Mouse (Mus musculus): ENCODE data around the gene Cdh18. TPM values are rescaled to one million over a fixed set of nuclear protein-coding genes. Genes with fewer than 3 reads are reported as not detected.

The Cdh18 gene
- polyA plus RNA-seq, 1 experiment, result not detected

GRCm38 (mm10) chr15:23448542-23448941 lies 899.7 kb downstream of the Cdh18 start:
- H3K27me3 ChIP-seq (ENCODE audit: control insufficient read depth), result no peaks in the 10 kb centered on the region
- TF ChIP-seq GATA1 (IDR thresholded peaks at IDR 0.05; ENCODE audit: low read length) (no peak), TAL1 (IDR thresholded peaks at IDR 0.05; ENCODE audit: low read length) (no peak)

DNA sequence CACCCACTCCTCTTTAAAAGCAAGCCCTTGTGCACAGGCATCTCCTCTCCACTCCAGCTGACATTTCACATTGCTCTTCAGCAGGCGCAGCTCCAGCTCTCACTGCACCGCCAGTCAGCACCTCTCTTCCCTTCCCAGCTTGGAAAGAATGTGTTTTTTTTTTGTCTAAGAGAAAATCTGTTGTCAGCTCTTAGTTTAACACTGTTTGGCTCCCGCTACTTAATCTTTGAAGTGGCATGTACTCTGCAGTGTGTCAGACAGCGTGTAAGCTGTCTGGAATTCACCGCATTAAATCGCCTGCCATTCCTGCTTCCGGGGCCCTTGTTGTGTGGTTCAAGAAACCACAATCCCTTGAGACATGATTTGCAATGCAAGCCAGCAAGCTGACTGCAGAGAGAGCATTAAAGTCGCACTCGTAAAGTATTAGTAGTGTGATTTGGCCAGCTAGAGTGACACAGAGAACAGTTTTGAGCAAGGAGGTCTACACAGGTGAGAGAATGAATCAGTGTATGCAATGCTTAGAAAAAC lies 903.3 kb downstream of the Cdh18 start:
- Histone ChIP-seq H3K4me1 (ENCODE audit: control insufficient read depth) (no peaks in the 10 kb centered on the region), H3K36me3 (ENCODE audit: control insufficient read depth) (no peaks in the 10 kb centered on the region), H3K4me3 (replicated peaks) (no peak overlapping the region), H3K27me3 (ENCODE audit: control insufficient read depth) (no peaks in the 10 kb centered on the region), H3K9me3 (ENCODE audit: control insufficient read depth, low read length) (peaks cover 2% of the 10 kb centered on the region; the same call in 1 of the 2 replicates)
- TF ChIP-seq TAL1 (IDR thresholded peaks at IDR 0.05; ENCODE audit: low read length) (no peak), GATA1 (IDR thresholded peaks at IDR 0.05; ENCODE audit: low read length) (no peak)

More at GRCm38 (mm10) chr15:23448542-23448941, 899.7 kb downstream of the Cdh18 start:
- H3K36me3 ChIP-seq (ENCODE audit: control insufficient read depth), result no peaks in the 10 kb centered on the region
- H3K4me1 ChIP-seq (ENCODE audit: control insufficient read depth), result no peaks in the 10 kb centered on the region
- no peak overlapping the region for H3K4me3 ChIP-seq (replicated peaks)
- H3K9me3 ChIP-seq (ENCODE audit: control insufficient read depth, low read length), result peaks cover 2% of the 10 kb centered on the region; the same call in 1 of the 2 replicates

- Histone ChIP-seq H3K27me3 (ENCODE audit: control insufficient read depth) (no peaks in the 10 kb centered on the region), H3K36me3 (ENCODE audit: control insufficient read depth) (no peaks in the 10 kb centered on the region), H3K9me3 (ENCODE audit: control insufficient read depth, low read length) (peaks cover 2% of the 10 kb centered on the region; the same call in 1 of the 2 replicates), H3K4me3 (replicated peaks) (no peak overlapping the region), H3K4me1 (ENCODE audit: control insufficient read depth) (no peaks in the 10 kb centered on the region)
- TF ChIP-seq GATA1 (IDR thresholded peaks at IDR 0.05; ENCODE audit: low read length) (no peak), TAL1 (IDR thresholded peaks at IDR 0.05; ENCODE audit: low read length) (no peak)
These were observed 904.5 kb downstream of the Cdh18 start for GRCm38 (mm10) chr15:23453331-23453730.

- H3K4me1 ChIP-seq (ENCODE audit: control insufficient read depth), result no peaks in the 10 kb centered on the region
- H3K9me3 ChIP-seq (ENCODE audit: control insufficient read depth, low read length), result peaks cover 4% of the 10 kb centered on the region
- no peak for TF ChIP-seq TAL1 (IDR thresholded peaks at IDR 0.05; ENCODE audit: low read length)
- no peak for TF ChIP-seq GATA1 (IDR thresholded peaks at IDR 0.05; ENCODE audit: low read length)
- no peak overlapping the region for H3K4me3 ChIP-seq (replicated peaks)
- no peaks in the 10 kb centered on the region for H3K27me3 ChIP-seq (ENCODE audit: control insufficient read depth)
- H3K36me3 ChIP-seq (ENCODE audit: control insufficient read depth), result no peaks in the 10 kb centered on the region
These were observed 906.5 kb downstream of the Cdh18 start for GRCm38 (mm10) chr15:23455344-23455743.

DNA sequence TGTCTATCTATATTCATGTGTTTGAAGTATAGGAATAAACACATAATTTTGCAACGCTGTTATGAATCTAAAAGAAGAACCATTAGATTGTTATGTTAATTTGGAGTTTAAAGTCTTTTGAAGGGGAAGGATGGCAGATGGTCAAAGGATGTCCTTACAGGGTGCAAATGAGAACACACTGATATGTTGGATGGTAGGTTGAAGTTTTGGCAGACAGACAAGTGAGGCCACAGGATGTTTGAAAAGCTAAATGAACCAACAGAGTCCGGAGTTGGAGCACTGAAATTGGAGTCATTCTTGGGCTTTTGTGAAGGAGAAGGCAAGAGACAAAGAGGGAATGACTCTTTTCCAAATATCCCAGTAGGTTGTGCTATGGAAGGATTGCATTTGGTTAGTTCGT lies 908.6 kb downstream of the Cdh18 start:
- Histone ChIP-seq H3K27me3 (ENCODE audit: control insufficient read depth) (no peaks in the 10 kb centered on the region), H3K36me3 (ENCODE audit: control insufficient read depth) (no peaks in the 10 kb centered on the region)
- TF ChIP-seq GATA1 (IDR thresholded peaks at IDR 0.05; ENCODE audit: low read length), result no peak
- TF ChIP-seq TAL1 (IDR thresholded peaks at IDR 0.05; ENCODE audit: low read length), result no peak

GRCm38 (mm10) chr15:23470527-23471475 lies 922.0 kb downstream of the Cdh18 start:
- TF ChIP-seq GATA1 (IDR thresholded peaks at IDR 0.05; ENCODE audit: low read length) (no peak), TAL1 (IDR thresholded peaks at IDR 0.05; ENCODE audit: low read length) (no peak)

More for the DNA sequence above, 908.6 kb downstream of the Cdh18 start:
- Histone ChIP-seq H3K9me3 (ENCODE audit: control insufficient read depth, low read length) (peaks cover 2% of the 10 kb centered on the region), H3K4me3 (replicated peaks) (no peak overlapping the region), H3K4me1 (ENCODE audit: control insufficient read depth) (no peaks in the 10 kb centered on the region)

DNA sequence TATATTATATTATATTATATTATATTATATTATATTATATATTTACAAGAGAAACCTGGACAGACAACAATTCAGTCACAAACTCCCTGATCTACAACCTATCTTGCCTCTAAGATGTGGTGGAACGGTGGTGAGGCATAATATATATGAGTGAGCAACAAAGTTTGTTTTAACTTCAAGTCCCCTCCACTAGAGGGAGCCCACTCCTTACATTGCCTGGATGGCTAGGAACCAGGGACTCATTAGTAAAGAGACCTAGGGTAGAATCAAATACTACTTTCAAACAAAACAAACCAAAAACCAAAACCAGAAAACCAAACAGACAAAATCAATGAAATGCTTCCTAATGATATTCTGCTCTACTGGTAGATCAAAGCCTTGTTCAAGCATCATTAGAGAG lies 937.5 kb downstream of the Cdh18 start:
- Histone ChIP-seq H3K36me3 (ENCODE audit: control insufficient read depth) (no peaks in the 10 kb centered on the region), H3K4me1 (ENCODE audit: control insufficient read depth) (no peaks in the 10 kb centered on the region), H3K4me3 (replicated peaks) (no peak overlapping the region), H3K9me3 (ENCODE audit: control insufficient read depth, low read length) (0 out of 2 replicates have a peak, but pooled peaks cover 3% of the 10 kb centered on the region), H3K27me3 (ENCODE audit: control insufficient read depth) (no peaks in the 10 kb centered on the region)
- TF ChIP-seq GATA1 (IDR thresholded peaks at IDR 0.05; ENCODE audit: low read length) (no peak), TAL1 (IDR thresholded peaks at IDR 0.05; ENCODE audit: low read length) (no peak)

More at GRCm38 (mm10) chr15:23470527-23471475, 922.0 kb downstream of the Cdh18 start:
- Histone ChIP-seq H3K27me3 (ENCODE audit: control insufficient read depth) (no peaks in the 10 kb centered on the region), H3K36me3 (ENCODE audit: control insufficient read depth) (no peaks in the 10 kb centered on the region), H3K9me3 (ENCODE audit: control insufficient read depth, low read length) (peaks cover 2% of the 10 kb centered on the region; the same call in 1 of the 2 replicates), H3K4me1 (ENCODE audit: control insufficient read depth) (no peaks in the 10 kb centered on the region), H3K4me3 (replicated peaks) (no peak overlapping the region)

GRCm38 (mm10) chr15:23506480-23506879 lies 957.7 kb downstream of the Cdh18 start:
- Histone ChIP-seq H3K4me3 (replicated peaks) (no peak overlapping the region), H3K9me3 (ENCODE audit: control insufficient read depth, low read length) (no peaks in the 10 kb centered on the region)
- TF ChIP-seq GATA1 (IDR thresholded peaks at IDR 0.05; ENCODE audit: low read length) (no peak), TAL1 (IDR thresholded peaks at IDR 0.05; ENCODE audit: low read length) (no peak)

DNA sequence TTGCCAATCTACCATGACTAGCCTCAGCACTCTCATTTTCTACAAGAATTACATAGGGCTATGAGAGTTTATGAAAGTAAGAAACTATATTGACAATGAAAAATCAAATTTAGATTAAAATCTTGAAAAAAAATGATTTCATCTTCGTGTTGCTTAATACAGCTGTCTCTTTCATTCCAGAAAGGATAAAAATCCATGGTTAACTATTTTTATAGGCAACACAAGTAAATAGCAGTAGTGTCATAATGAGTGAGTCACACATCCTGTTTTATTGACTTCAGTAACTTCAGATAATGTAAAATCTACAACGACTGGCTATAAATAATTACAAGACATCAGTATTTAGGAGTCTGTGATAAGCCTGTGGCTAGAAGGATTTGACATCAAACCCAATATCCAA lies 960.9 kb downstream of the Cdh18 start:
- TF ChIP-seq GATA1 (IDR thresholded peaks at IDR 0.05; ENCODE audit: low read length), result no peak
- TF ChIP-seq TAL1 (IDR thresholded peaks at IDR 0.05; ENCODE audit: low read length), result no peak
- Histone ChIP-seq H3K9me3 (ENCODE audit: control insufficient read depth, low read length) (no peaks in the 10 kb centered on the region), H3K4me3 (replicated peaks) (no peak overlapping the region), H3K4me1 (ENCODE audit: control insufficient read depth) (no peaks in the 10 kb centered on the region), H3K36me3 (ENCODE audit: control insufficient read depth) (no peaks in the 10 kb centered on the region), H3K27me3 (ENCODE audit: control insufficient read depth) (no peaks in the 10 kb centered on the region)

More at GRCm38 (mm10) chr15:23506480-23506879, 957.7 kb downstream of the Cdh18 start:
- H3K27me3 ChIP-seq (ENCODE audit: control insufficient read depth), result no peaks in the 10 kb centered on the region
- no peaks in the 10 kb centered on the region for H3K36me3 ChIP-seq (ENCODE audit: control insufficient read depth)
- no peaks in the 10 kb centered on the region for H3K4me1 ChIP-seq (ENCODE audit: control insufficient read depth)
